18 mouse cellular contexts compared by ENCODE assay signal in genomic region chr9:66265645-66266044, GRCm38 (mm10).
DNase-seq lines count a peak whose midpoint lies in the region; ATAC-seq and TF ChIP-seq lines count a peak whose summit lies in the region.
"Had no signal": no experiment of that assay in that cellular context is flagged by ENCODE, and none has a peak within 500 bp of the region (broad histone marks: within the 10 kb centered on the region; RNA-seq: fewer than 3 reads in every experiment).

No protein-coding gene starts in this region.

- peak overlapping the region; percentile 71 for H3K27ac ChIP-seq in intestine, embryonic 16.5 days (ENCODE audit: low read length)
- H3K27ac ChIP-seq in olfactory bulb, adult 2 months (ENCODE audit: insufficient read depth, low read depth, low read length) = peak overlapping the region; percentile 88
- no peak overlapping the region for H3K27ac ChIP-seq in hindbrain, postnatal 0 days
- H3K27ac ChIP-seq: heart, embryonic 13.5 days; limb, embryonic 15.5 days had no signal

- no peak for ATAC-seq in intestine, embryonic 16.5 days
- no peak for ATAC-seq in hindbrain, postnatal 0 days

- no peak for TF ChIP-seq CTCF in olfactory bulb, adult 2 months (IDR thresholded peaks at IDR 0.05; ENCODE audit: insufficient read depth, low read depth, low read length)
- no peak for TF ChIP-seq CTCF in hindbrain, postnatal 0 days (IDR thresholded peaks at IDR 0.05; ENCODE audit: low read depth)

- peak; percentile 36 for DNase-seq in left cerebral cortex, adult 11 months (ENCODE audit: low spot score)
- no peak for DNase-seq in left cerebral cortex, postnatal 10 days (ENCODE audit: extremely low spot score in 1 of 2, low spot score in 2 of 2)
- DNase-seq in brain, adult 2 months (ENCODE audit: low read depth, low spot score) = peak; percentile 92
- no peak for DNase-seq in hindbrain, postnatal 0 days (ENCODE audit: low spot score)
- no peak for DNase-seq in embryo, embryonic 10 days (ENCODE audit: low spot score)
- DNase-seq: cerebellum, adult 11-12 months; cerebellum, postnatal 36 days; heart, adult 11 months; heart, postnatal 36 days; kidney, adult 9 months; kidney, postnatal 4 days; lung, postnatal 14 days; thymus, postnatal 4 days had no signal

- H3K27me3 ChIP-seq in intestine, embryonic 16.5 days (replicated peaks; ENCODE audit: control insufficient read depth, insufficient read depth, low read length) = no peaks in the 10 kb centered on the region
- H3K27me3 ChIP-seq in hindbrain, postnatal 0 days (ENCODE audit: insufficient read depth, low read length) = no peaks in the 10 kb centered on the region
- H3K27me3 ChIP-seq: heart, embryonic 13.5 days; limb, embryonic 15.5 days had no signal

- no peak overlapping the region for H3K4me3 ChIP-seq in intestine, embryonic 16.5 days (ENCODE audit: low read length)
- H3K4me3 ChIP-seq in olfactory bulb, adult 2 months (ENCODE audit: insufficient read depth, low read depth, low read length) = no peak overlapping the region
- no peak overlapping the region for H3K4me3 ChIP-seq in hindbrain, postnatal 0 days (ENCODE audit: low read length)
- H3K4me3 ChIP-seq: heart, embryonic 13.5 days; limb, embryonic 15.5 days; megakaryocyte, embryonic 14.5 days had no signal

- H3K4me1 ChIP-seq in intestine, embryonic 16.5 days (ENCODE audit: control insufficient read depth, insufficient read depth, low read length) = peaks cover 10% of the 10 kb centered on the region; the same call in 1 of the 2 replicates
- H3K4me1 ChIP-seq in olfactory bulb, adult 2 months (ENCODE audit: control insufficient read depth, insufficient read depth, low read length) = peaks cover 24% of the 10 kb centered on the region
- H3K4me1 ChIP-seq in hindbrain, postnatal 0 days (ENCODE audit: insufficient read depth, low read length) = no peaks in the 10 kb centered on the region
- H3K4me1 ChIP-seq: limb, embryonic 15.5 days had no signal

- TF ChIP-seq POLR2A in olfactory bulb, adult 2 months (IDR thresholded peaks at IDR 0.05; ENCODE audit: insufficient read depth, low read depth, low read length) = no peak

- no peaks in the 10 kb centered on the region for H3K9me3 ChIP-seq in intestine, embryonic 16.5 days (ENCODE audit: control insufficient read depth, low read length)
- no peaks in the 10 kb centered on the region for H3K9me3 ChIP-seq in hindbrain, postnatal 0 days (ENCODE audit: low read length)
- H3K9me3 ChIP-seq: heart, embryonic 13.5 days; limb, embryonic 15.5 days; megakaryocyte, embryonic 14.5 days had no signal

- H3K36me3 ChIP-seq in intestine, embryonic 16.5 days (ENCODE audit: control insufficient read depth, insufficient read depth, low read length) = no peaks in the 10 kb centered on the region
- no peaks in the 10 kb centered on the region for H3K36me3 ChIP-seq in hindbrain, postnatal 0 days (ENCODE audit: insufficient read depth, low read length)
- H3K36me3 ChIP-seq: heart, embryonic 13.5 days; limb, embryonic 15.5 days had no signal

- 39% methylated on average over 2 of the region's 2 CpGs for WGBS in intestine, embryonic 16.5 days
- 24% methylated on average over 2 of the region's 2 CpGs for WGBS in olfactory bulb, adult 2 months
- WGBS in hindbrain, postnatal 0 days = 59% methylated on average over 2 of the region's 2 CpGs

- no peak overlapping the region for H3K9ac ChIP-seq in intestine, embryonic 16.5 days (ENCODE audit: low read depth, low read length)
- H3K9ac ChIP-seq in hindbrain, postnatal 0 days (replicated peaks; ENCODE audit: low read length) = no peak overlapping the region
- H3K9ac ChIP-seq: heart, embryonic 13.5 days; limb, embryonic 15.5 days had no signal

- no peak overlapping the region for H3K4me2 ChIP-seq in intestine, embryonic 16.5 days (ENCODE audit: low read depth, low read length)
- H3K4me2 ChIP-seq in hindbrain, postnatal 0 days (ENCODE audit: low read depth, low read length) = no peak overlapping the region
- H3K4me2 ChIP-seq: heart, embryonic 13.5 days; limb, embryonic 15.5 days had no signal

- intact Hi-C loops in left cerebral cortex, postnatal 10 days (cut with DNase I) = no loop called here

Comparison
In these comparisons a context has a peak if more than half of its experiments do, and no peak if none do; other contexts are left out.
1. DNase-seq: peak in left cerebral cortex, adult 11 months (single experiment) and brain, adult 2 months (single experiment); none in left cerebral cortex, postnatal 10 days (0 of 2), hindbrain, postnatal 0 days (single experiment) and embryo, embryonic 10 days (single experiment).